Mouse (Mus musculus) spleen, adult 2 months (tissue): Measurements from ENCODE around the gene Lyg2.

ENCODE experiments used
- CTCF ChIP-seq: fragments of 200-500 bp; IDR thresholded peaks from 2 replicates; pipeline ENCODE4 v1.5.1; 2011; ENCODE audit warnings: mild to moderate bottlenecking, inconsistent platforms; ENCODE audit not compliant: insufficient read depth, insufficient read length, insufficient replicate concordance; ENCODE audit errors: extremely low read depth
- POLR2A ChIP-seq: fragments of 200-500 bp; IDR thresholded peaks from 2 replicates; pipeline ENCODE4 v1.6.1; 2011; ENCODE audit warnings: low read depth, low read length, inconsistent platforms

GRCm38 (mm10) chr1:37867684-37868322 is 48.5 kb downstream of the Lyg2 start:
- TF ChIP-seq CTCF (no peak), POLR2A (no peak)
